Mouse (Mus musculus) lung, adult 2 months (tissue): Measurements from ENCODE around the gene Tob1.

Experiments used
- CTCF ChIP-seq: fragments of 200-500 bp; IDR thresholded peaks from 2 replicates; pipeline ENCODE4 v1.5.1; 2011; ENCODE audit warnings: mild to moderate bottlenecking, low read length, control low read depth; ENCODE audit not compliant: insufficient read depth
- POLR2A ChIP-seq: fragments of 200-500 bp; IDR thresholded peaks from 2 replicates; pipeline ENCODE4 v1.6.1; 2011; ENCODE audit warnings: low read depth, mild to moderate bottlenecking, control low read depth, low read length, borderline replicate concordance; ENCODE audit errors: extremely low read depth

- TF ChIP-seq CTCF (no peak), POLR2A (no peak)
Measured at GRCm38 (mm10) chr11:94181694-94182093, 29.6 kb upstream of the Tob1 start.
